Mouse (Mus musculus) spleen, postnatal 10 days (tissue): ENCODE measurements around the gene Tfe3.
"Not testable (repeated sequence)": the region's sequence is repeated elsewhere in the genome, so short reads cannot be mapped to it uniquely, and the experiment has no call there.

Experiments
- DNase-seq, 2 experiments: peaks; one replicate each; pipeline ENCODE4 v3.0.0; 2021 to 2022; ENCODE audit warnings: low spot score in 2 of 2

The Tfe3 gene

GRCm38 (mm10) chrX:7762137-7762920, at the start of gene Tfe3:
Tfe3 (plus strand) TSS chrX:7762560.
- peak; percentile 71 to 92 for DNase-seq

DNA sequence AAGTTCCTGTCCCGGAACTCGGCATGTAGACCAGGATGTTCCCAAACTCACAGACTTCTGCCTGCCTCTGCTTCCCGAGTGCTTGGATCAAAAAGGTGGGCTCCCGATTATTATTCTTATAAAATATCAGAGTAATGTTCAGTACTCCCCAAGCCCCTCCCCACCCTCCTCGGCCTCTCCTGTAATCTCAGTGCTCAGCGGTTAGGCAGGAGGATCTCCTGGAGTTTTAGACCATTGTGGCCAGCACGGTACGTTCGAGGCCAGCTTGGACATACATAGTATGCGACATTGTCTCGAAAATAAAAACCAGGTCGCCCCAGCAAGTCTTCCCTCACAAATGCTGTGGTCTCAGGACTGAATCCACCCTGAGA, 48.6 kb upstream of the Tfe3 start:
- not testable (repeated sequence) for DNase-seq

- peak; percentile 79 to 94 for DNase-seq
Measured at GRCm38 (mm10) chrX:7714135-7714899, 48.0 kb upstream of the Tfe3 start, which contains the start of gene Wdr45. Wdr45 (plus strand) TSS chrX:7714333.

DNA sequence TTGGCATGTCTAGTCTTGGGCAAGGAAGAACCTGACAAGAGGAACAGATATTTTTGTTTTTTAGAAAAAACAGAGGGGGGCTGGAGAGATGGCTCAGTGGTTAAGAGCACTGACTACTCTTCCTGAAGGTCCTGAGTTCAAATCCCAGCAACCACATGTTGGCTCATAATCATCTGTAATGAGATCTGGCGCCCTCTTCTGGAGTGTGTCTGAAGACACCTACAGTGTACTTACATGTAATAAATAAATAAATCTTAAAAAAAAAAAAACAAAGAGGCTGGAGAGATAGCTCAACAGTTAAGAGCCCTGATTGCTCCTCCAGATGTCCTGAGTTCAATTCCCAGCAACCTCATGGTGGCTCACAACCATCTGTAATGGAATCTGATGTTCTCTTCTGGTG, 46.3 kb upstream of the Tfe3 start:
- DNase-seq = not testable (repeated sequence)

- DNase-seq = peak; percentile 72 to 73
Measured at GRCm38 (mm10) chrX:7721514-7722281, 40.7 kb upstream of the Tfe3 start, which contains the start of gene Gm45208. Gm45208 (plus strand) TSS chrX:7722245.

DNA sequence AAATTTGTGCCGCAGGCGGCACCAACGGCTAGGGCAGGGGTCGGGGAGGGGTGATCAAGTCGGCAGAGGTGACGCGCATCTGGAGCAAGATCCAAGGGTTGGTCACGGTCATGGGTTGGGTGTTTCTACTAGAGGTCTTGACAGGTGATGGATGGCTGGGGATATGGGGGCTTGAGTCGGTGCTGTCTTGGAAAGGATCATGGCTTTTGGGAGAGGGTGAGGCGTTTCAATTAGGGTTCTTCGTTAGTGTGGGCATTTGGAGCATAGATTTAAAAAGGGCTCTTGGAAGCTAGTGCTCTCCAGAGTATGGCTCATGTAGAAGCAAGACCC, 40.1 kb upstream of the Tfe3 start:
- no peak for DNase-seq

GRCm38 (mm10) chrX:7722691-7723090, 39.7 kb upstream of the Tfe3 start:
- DNase-seq = no peak

GRCm38 (mm10) chrX:7724135-7724534, 38.2 kb upstream of the Tfe3 start:
- no peak for DNase-seq

DNA sequence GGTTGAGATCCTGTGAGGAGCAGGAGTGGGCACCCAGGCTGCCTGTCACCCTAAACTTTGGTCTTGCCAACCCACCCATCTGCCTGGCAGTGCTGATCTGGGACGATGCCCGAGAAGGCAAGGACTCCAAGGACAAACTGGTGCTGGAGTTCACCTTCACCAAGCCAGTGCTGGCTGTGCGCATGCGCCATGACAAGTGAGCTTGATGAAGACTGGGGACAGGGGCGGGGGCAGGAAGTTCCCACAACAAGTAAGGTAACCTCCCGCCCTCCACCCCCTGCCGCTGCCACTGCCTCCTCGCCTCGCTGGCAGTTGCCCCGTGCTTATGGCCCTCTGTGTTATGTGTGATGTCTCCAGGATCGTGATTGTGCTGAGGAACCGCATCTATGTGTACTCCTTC, 36.5 kb upstream of the Tfe3 start:
- no peak for DNase-seq

- DNase-seq = no peak
Measured at GRCm38 (mm10) chrX:7727176-7727575, 35.2 kb upstream of the Tfe3 start.

GRCm38 (mm10) chrX:7728215-7728921, 34.0 kb upstream of the Tfe3 start, which contains the start of gene Praf2:
Praf2 (plus strand) TSS chrX:7728439.
- DNase-seq = peak; percentile 38 to 76

DNA sequence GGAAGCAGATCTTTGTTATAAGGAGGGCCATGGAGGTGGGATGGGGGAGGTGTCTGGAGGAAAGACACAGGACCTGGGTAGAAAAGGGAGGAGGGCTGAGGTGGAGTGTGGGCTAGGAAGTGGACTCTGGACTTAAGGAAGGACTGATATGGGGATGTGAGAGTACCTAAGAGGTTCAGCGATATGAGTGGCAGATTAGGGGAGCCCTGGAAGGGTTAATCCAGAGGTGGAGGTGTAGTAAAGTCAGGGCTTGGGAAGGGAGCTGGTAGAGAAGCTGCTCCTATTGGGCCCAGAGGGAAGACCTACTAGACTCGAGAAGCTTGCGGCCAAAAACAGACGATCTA, 33.5 kb upstream of the Tfe3 start:
- DNase-seq = no peak

DNA sequence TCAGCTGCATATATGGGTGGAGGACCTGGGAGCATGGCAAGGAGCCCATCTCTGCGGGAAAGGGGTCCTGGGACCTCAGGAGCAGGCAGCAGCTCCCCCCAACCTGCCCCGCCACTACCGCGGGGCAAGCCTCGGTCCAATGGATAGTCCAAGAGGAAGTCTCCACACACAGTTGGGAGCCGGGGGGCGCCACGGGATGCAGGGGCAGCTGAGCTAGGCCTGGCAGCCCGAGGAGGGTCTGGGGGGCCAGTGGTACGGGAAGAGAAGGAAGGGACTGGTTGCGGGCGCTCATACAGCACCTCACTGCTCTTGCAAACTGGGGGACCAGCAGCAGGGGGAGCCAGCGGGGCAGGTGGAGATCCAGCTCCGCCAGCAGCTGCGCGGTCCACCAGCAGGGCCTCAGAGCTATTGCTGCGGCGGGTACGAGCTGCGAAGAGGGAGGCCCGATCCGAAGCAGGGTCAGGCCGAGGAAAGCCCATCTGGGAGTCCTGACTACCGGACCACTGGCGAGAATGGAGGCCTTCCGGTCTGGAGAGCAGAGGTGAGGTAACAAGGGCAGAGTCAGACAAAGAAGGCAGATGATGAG, 28.7 kb upstream of the Tfe3 start:
- DNase-seq = peak; percentile 82 to 93

- DNase-seq = no peak
Measured at GRCm38 (mm10) chrX:7739336-7740081, 22.9 kb upstream of the Tfe3 start.

DNA sequence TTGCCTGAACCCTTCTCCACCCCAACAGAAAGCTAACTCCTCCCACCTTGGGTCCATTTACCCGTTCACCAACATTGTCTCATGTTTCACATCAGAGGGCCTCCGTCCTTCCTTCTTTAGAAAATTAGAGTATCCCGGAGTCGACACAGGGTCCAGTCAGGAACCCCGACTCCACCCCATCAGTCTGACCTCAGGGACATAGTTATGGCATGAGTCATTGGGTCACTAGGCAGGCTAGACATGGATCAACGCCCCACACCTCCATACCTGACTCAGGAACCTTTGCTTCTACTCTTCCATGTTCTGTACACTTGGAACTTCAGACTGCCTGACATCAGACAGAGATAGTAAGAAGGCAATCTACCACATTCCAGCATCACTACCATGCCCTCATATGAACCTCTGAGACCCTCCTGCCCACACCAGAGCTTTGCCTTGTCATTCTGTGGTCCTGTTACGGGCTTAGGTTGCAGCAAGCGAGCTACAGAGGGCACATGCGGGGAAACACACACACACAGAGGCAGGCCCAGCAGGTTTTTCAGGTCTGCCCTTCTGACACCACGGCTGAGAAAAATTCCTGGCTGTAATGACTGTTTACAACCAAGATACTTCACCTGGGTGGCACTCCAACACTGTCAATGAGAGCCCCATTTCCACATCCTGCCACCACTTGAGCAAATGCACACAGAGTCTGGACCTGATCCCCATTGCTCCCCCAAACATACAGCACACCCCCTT, 22.1 kb upstream of the Tfe3 start:
- DNase-seq = no peak

DNA sequence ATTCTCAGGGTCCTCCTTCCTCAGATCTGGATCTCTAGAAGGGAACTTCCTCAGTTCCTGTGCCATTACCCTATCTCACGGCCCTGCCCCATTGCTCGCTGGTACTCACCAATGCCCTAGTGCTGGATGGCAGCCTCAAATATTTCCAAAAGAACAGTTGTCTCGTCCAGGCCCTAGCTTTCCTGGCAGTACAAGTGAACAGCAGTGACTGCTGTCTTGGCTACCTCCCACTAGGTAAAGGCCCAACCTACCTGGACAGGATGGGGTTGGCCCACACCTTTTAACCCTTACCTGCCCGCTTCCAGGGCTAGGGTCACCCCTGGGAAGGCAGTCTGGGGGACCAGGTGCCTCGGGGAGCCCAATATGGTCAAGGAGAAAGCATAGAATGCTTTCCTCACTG, 21.3 kb upstream of the Tfe3 start:
- no peak for DNase-seq

DNA sequence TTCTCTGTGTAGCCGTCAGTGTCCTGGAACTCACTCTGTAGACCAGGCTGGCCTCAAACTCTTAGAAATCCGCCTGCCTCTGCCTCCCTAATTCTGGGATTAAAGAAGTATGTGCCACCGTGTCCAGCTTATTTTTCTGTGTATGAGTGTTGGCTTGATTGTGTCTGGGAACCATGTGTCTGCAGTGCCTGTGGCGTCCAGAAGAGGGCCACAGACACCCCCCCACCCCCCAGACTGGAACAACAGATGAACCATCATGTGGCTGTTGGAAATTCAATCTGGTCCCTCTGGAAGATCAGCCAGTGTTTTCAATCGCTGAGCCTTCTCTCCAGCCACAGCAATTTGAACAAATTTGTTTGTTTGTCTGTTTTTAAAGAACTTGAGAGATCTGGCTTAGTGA, 18.9 kb upstream of the Tfe3 start:
- no peak for DNase-seq

DNA sequence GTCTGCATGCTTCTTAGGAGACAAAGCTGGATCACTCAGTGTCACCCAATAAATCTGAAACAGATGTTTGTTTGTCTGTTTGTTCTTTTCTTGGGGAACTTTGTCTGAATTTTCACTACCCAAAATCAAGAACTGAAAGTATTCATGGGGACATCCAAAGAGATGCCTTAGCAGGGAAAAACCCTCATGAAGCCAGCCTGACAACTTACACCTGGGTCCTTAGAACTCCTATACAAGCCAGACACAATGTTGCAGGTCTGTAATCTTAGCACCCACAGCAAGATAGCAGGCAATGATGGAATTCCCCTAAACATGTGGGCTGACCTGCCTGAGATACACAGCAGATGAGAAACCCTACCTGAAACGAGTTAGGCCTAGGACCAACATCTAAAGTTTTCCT, 17.4 kb upstream of the Tfe3 start:
- no peak for DNase-seq

DNA sequence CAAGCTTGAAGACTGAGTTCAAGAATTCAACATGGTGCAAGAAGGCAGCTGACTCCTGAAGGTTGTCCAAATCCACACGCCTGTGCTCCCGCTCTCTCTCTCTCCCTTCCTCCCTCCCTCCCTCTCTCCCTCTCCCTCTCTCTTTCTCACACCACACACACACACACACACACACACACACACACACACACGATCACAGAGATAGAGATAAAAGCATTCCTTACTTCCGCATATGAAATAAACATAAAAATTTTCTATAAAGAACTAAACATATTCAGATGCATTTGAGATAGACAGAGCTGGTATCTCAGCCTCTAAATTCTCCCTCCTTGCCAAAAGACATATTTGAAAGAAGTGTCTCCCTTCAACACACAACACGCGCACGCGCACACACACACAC, 16.9 kb upstream of the Tfe3 start:
- DNase-seq = no peak
